Mouse (Mus musculus) liver, embryonic 16.5 days (tissue): ENCODE data around the gene Tuba3a. TPM values are rescaled to one million over a fixed set of nuclear protein-coding genes. Genes with fewer than 3 reads are reported as not detected.
"Not testable (repeated sequence)": the region's sequence is repeated elsewhere in the genome, so short reads cannot be mapped to it uniquely, and the experiment has no call there.

Experiments
- ATAC-seq: fragments of 200-750 bp; cut with Nextera tagmentation; 2 replicates; pipeline ENCODE4 v1.8.0; 2017; ENCODE audit warnings: low read depth, mild to moderate bottlenecking, moderate number of reproducible peaks, moderate library complexity
- H3K27ac ChIP-seq: fragments of 300-500 bp; sonication (generic); 2 replicates; pipeline ENCODE4 v1.5.1; 2014; ENCODE audit warnings: mild to moderate bottlenecking, low read length
- H3K27me3 ChIP-seq: fragments of 300-500 bp; sonication (generic); 2 replicates; pipeline ENCODE4 v1.6.1; 2014; ENCODE audit warnings: low read depth, low read length, mixed read lengths; ENCODE audit not compliant: control insufficient read depth, insufficient read depth
- H3K36me3 ChIP-seq: fragments of 300-500 bp; sonication (generic); 2 replicates; pipeline ENCODE4 v1.6.1; 2014; ENCODE audit warnings: mild to moderate bottlenecking; ENCODE audit not compliant: control insufficient read depth, insufficient read depth
- H3K4me1 ChIP-seq: fragments of 300-500 bp; sonication (generic); 2 replicates; pipeline ENCODE4 v1.6.1; 2014; ENCODE audit warnings: low read depth, low read length, mixed read lengths; ENCODE audit not compliant: control insufficient read depth
- H3K4me2 ChIP-seq: fragments of 300-500 bp; sonication (generic); 2 replicates; pipeline ENCODE4 v1.6.1; 2014; ENCODE audit warnings: low read depth, low read length, mixed read lengths
- H3K4me3 ChIP-seq: fragments of 300-500 bp; sonication (generic); 2 replicates; pipeline ENCODE4 v1.5.1; 2014; ENCODE audit warnings: low read depth, mild to moderate bottlenecking, low read length
- H3K9ac ChIP-seq: fragments of 300-500 bp; sonication (generic); 2 replicates; pipeline ENCODE4 v1.6.1; 2014; ENCODE audit warnings: low read depth, low read length
- H3K9me3 ChIP-seq: fragments of 300-500 bp; sonication (generic); replicated peaks from 2 replicates; pipeline ENCODE4 v1.6.1; 2016; ENCODE audit warnings: low read length; ENCODE audit not compliant: control insufficient read depth
- WGBS: fragments of 180-500 bp; shearing (Covaris S2); extraction: QIAGEN DNeasy Blood & Tissue Kit; methylation state at CpG from one replicate; pipeline ENCODE4 v1.1.7; 2014; ENCODE audit not compliant: insufficient replicate concordance; 5-methylcytosine and 5-hydroxymethylcytosine counted together
- polyA plus RNA-seq: library from polyadenylated mRNA; unstranded; fragments of >200 nt; fragmentation: Nextera tagmentation; extraction: Ambion mirVana; gene quantifications from 2 replicates; pipeline ENCODE4 v1.2.1, GENCODE M21; 2015

Tuba3a gene
- polyA plus RNA-seq, 1 experiment from 2014 or later, result not detected

DNA sequence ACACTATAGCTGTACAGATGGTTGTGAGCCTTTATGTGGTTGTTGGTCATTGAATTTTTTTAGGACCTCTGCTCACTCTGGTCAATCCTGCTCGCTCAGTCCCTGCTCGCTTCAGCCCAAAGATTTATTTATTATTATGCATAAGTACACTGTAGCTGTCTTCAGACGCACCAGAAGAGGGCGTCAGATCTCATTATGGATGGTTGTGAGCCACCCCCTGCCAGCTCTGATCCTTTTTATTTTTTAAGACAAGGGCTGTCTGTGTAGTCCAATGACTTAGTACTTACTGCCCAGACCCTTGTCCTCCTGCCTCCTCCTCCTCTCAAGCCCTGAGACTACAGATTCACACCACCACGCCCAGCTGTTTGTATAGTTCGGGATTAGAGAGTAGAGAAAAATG is 19.2 kb downstream of the Tuba3a start:
- 55% methylated on average over 6 of the region's 6 CpGs for WGBS
- not testable (repeated sequence) for H3K4me2 ChIP-seq, ATAC-seq, H3K4me3 ChIP-seq, H3K9me3 ChIP-seq, H3K27ac ChIP-seq, H3K9ac ChIP-seq, H3K27me3 ChIP-seq, H3K4me1 ChIP-seq, H3K36me3 ChIP-seq

DNA sequence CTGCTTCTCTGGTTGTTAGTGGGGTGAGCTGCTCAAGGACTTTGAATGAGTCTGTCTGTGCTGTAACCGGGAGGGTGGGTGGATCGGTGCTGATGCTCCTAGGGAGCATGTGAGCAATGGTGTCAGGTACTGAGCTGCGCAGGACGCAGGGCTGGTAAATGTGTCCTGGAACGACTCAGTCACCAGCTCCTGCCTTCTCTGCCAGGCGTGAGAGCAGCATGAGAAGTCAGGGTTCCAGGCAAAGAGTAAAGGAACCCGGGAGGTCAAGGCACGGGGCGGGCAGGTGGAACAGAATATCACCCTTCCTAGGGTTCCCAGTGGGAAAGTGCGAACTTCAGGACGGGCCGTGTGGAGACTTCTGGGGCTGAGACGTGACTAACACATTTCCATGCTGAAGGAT is 19.8 kb downstream of the Tuba3a start:
- H3K4me2 ChIP-seq, result no peak overlapping the region
- H3K27me3 ChIP-seq, result no peaks in the 10 kb centered on the region
- 69% methylated on average over 13 of the region's 13 CpGs for WGBS
- H3K9ac ChIP-seq, result no peak overlapping the region
- peaks cover under 1% of the 10 kb centered on the region for H3K4me1 ChIP-seq
- no peaks in the 10 kb centered on the region for H3K9me3 ChIP-seq
- no peak overlapping the region for H3K27ac ChIP-seq
- no peak overlapping the region for H3K4me3 ChIP-seq
- no peak for ATAC-seq
- no peaks in the 10 kb centered on the region for H3K36me3 ChIP-seq

DNA sequence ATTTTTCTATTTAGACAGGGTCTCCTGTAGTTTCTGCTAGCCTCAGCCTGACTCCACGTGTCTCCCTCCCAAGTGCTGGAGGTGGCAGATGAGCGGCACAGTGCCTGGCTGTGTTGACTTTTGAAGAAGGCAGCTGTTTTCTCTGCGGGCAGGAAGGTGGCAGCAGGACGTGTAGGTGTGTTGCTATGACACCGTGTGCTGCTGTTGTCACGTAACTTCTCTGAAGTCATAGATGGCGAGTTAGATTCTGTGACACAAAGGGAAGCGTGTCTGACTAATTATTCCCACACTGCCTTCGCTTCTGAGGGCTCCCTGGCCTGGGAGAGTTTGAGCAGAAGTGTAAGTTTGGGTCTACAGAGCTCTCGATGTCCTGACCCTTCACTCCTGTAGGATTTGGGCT is 20.6 kb downstream of the Tuba3a start:
- H3K27ac ChIP-seq, result no peak overlapping the region
- ATAC-seq, result no peak
- no peak overlapping the region for H3K4me2 ChIP-seq
- H3K4me3 ChIP-seq, result no peak overlapping the region
- 34% methylated on average over 10 of the region's 10 CpGs for WGBS
- H3K36me3 ChIP-seq, result no peaks in the 10 kb centered on the region
- H3K27me3 ChIP-seq, result no peaks in the 10 kb centered on the region
- no peaks in the 10 kb centered on the region for H3K9me3 ChIP-seq
- no peaks in the 10 kb centered on the region; the same call in 1 of the 2 replicates for H3K4me1 ChIP-seq
- H3K9ac ChIP-seq, result no peak overlapping the region

DNA sequence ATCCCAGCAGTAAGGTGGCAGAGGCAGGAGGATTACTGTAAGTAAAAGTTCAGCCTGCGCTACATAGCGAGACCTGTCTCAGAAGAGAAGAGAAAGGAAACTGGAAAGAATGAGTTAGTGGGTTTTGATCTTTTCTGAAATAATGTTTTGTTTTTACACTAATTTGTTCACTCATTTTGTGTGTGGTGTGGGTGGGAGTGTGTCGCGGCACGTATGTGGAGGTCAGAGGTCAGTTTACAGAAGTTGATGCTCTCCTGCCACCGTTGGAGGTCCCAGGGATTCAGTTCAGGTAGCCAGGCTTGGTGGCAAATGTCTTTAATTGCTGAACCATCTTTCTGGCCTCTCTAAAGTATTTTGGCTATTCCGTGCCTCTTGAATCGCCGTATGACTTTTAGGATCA is 21.6 kb downstream of the Tuba3a start:
- H3K4me2 ChIP-seq, result no peak overlapping the region
- H3K27me3 ChIP-seq, result no peaks in the 10 kb centered on the region
- no peak for ATAC-seq
- H3K4me1 ChIP-seq, result no peaks in the 10 kb centered on the region
- H3K9ac ChIP-seq, result no peak overlapping the region
- no peaks in the 10 kb centered on the region for H3K36me3 ChIP-seq
- no peak overlapping the region for H3K4me3 ChIP-seq
- no peaks in the 10 kb centered on the region for H3K9me3 ChIP-seq
- no peak overlapping the region for H3K27ac ChIP-seq
- 75% methylated on average over 9 of the region's 9 CpGs for WGBS

DNA sequence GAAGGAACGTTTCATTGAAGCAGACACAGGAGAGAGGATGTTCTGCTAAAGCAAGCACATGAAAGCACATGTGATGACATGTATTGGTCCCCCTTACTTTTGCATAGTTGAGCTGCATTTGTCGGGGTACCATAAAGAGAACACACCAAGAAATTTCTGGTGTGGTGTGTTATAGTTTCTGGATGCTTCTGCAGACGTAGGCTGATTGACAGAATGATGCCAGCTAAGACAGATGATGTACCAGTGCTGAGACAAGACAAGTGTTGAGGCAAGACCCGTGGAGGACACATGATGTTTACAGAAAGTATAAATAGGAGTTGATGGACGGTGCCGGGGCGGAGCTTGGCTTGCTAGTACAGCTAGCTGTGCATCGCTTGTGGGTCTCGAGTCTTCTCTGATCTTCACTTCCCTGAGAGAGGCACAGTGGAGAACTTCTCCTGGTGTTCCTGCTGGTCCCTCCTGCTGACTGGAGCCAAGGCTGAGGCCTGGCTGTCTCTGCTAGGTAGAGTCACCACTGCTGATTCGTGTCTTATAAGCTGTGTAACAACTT is 25.8 kb downstream of the Tuba3a start:
- 67% methylated on average over 10 of the region's 10 CpGs for WGBS
- Histone ChIP-seq H3K4me2 (no peak overlapping the region), H3K9ac (no peak overlapping the region), H3K36me3 (no peaks in the 10 kb centered on the region), H3K4me3 (no peak overlapping the region), H3K9me3 (no peaks in the 10 kb centered on the region), H3K27ac (no peak overlapping the region), H3K4me1 (no peaks in the 10 kb centered on the region), H3K27me3 (no peaks in the 10 kb centered on the region)
- ATAC-seq, result no peak

DNA sequence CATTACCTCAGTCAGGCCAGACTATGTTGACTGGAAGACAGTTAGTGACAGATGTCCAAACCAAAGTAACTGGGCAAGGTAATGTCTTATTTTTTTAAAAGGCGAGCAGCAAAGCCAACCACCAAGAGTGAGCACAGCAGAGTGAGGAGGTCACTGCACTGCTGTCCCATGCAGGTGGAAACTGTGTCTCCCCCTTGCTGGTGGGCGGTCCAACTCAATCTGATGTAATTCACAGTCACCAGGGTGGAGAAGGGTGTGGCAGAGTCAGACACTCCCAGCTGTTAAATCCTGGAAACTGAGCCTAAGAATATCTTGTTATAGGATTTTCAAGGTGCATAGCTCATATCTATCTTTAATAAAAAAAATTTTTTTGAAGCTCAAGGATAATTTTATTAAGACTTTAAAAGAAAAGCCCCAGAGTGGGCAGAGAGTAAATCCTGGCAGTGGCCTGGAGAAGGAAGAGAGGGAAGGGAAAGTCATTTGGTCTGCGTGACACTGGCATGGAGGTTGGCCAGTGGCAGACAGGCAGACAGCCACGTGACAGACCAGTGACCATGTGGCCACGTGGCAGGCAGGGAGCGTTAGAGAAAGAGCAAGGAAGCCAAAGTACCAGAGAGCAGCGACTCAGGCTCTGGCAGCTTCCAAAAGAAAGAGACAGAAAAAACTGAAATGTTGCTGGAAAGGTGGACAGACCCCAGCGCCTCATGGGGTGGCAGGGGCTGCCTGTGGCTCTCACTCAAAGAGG is 29.4 kb downstream of the Tuba3a start:
- no peak for ATAC-seq
- H3K4me2 ChIP-seq, result no peak overlapping the region
- no peaks in the 10 kb centered on the region; the same call in 1 of the 2 replicates for H3K4me1 ChIP-seq
- no peaks in the 10 kb centered on the region for H3K9me3 ChIP-seq
- no peak overlapping the region for H3K9ac ChIP-seq
- no peak overlapping the region for H3K27ac ChIP-seq
- H3K4me3 ChIP-seq, result no peak overlapping the region
- no peaks in the 10 kb centered on the region for H3K36me3 ChIP-seq
- no peaks in the 10 kb centered on the region for H3K27me3 ChIP-seq
- 55% methylated on average over 8 of the region's 8 CpGs for WGBS

DNA sequence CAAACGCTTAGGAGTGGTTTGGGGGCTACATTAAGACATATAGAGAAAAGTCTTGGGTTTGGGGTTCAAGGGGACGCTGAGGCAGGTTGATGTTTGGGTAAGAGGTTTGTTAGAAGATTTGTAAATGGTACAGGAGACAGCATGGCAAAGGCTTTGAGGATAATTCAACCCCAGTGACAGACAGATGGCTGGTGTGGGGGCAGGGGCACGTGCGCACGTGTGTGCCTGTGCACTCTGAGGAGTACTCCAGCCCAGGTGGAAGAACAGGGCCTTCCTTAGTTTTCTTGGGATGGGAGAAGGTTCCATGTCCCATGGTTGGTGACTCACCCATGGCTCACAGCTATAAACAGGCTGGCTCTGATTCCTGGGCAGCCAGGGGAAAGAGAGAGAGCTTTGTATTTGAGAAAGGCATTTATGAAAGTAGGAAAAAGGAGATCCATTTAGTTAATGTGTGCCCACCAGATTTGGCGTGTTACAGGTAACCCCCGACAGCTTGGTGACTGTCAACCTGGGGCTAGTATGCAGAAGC is 30.3 kb downstream of the Tuba3a start:
- no peaks in the 10 kb centered on the region for H3K27me3 ChIP-seq
- H3K27ac ChIP-seq, result no peak overlapping the region
- 69% methylated on average over 7 of the region's 7 CpGs for WGBS
- no peaks in the 10 kb centered on the region for H3K9me3 ChIP-seq
- ATAC-seq, result no peak
- no peak overlapping the region for H3K4me3 ChIP-seq
- no peaks in the 10 kb centered on the region; the same call in 1 of the 2 replicates for H3K4me1 ChIP-seq
- no peak overlapping the region for H3K4me2 ChIP-seq
- no peaks in the 10 kb centered on the region for H3K36me3 ChIP-seq
- no peak overlapping the region for H3K9ac ChIP-seq

DNA sequence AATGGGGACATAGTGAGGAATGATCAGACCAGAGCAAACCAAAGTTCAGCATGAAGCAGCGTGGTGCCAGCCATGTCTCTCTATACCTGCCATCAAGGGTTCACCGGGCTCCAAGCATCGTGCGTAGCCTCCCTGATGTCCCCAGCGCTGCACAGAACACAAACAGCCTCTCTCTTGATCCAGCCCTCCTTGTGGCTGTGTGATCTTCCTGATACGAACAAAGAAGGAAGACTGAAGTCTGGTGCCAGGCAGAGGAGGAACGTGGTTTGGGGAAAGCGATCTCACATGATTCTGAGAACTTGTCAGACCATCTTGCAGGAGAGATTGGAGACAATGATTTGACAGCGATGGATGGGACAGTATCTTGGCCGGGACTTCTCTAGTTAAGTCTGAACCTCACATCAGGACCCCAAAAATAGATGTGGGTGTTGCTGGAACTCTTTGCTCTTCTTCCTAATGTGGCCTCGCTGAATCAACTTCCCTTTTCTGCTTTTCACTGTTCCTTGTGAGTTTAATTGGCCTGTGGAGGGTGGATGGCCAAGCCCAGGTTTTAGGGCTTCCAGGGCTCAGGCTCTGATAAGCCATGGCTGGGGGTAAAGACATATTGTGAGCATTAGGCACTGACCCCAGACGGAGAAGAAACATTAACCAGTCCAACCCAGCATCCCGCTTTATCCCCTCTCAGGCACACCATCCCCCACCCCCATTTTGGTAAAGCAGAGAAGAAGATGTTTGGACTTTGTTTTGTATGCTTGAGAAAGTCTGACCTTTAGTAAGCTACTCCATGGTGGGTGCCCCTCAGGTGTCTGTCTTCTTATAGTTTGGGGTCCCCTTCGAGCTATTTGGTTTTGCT is 31.8 kb downstream of the Tuba3a start:
- ATAC-seq, result no peak
- H3K27me3 ChIP-seq, result no peaks in the 10 kb centered on the region
- no peaks in the 10 kb centered on the region; the same call in 1 of the 2 replicates for H3K4me1 ChIP-seq
- no peak overlapping the region for H3K4me3 ChIP-seq
- no peaks in the 10 kb centered on the region for H3K9me3 ChIP-seq
- 29% methylated on average over 14 of the region's 14 CpGs for WGBS
- no peak overlapping the region for H3K4me2 ChIP-seq
- H3K27ac ChIP-seq, result no peak overlapping the region
- no peak overlapping the region for H3K9ac ChIP-seq
- H3K36me3 ChIP-seq, result no peaks in the 10 kb centered on the region
